Mouse (Mus musculus) layer of hippocampus, postnatal 36 days (tissue): ENCODE results near the gene Ssu72. TPM values are rescaled to one million over a fixed set of nuclear protein-coding genes. Genes with fewer than 3 reads are reported as not detected.

Source experiments
- DNase-seq, 2 experiments: peaks; one replicate each; pipeline ENCODE4 v3.0.0; 2022
- total RNA-seq, 2 experiments: library from RNA; stranded (reverse); gene quantifications; 2 replicates each; pipeline ENCODE4 v1.2.3; 2021

The Ssu72 gene
- total RNA-seq, 2 experiments from 2014 or later = 78.3 to 82.6 TPM

DNA sequence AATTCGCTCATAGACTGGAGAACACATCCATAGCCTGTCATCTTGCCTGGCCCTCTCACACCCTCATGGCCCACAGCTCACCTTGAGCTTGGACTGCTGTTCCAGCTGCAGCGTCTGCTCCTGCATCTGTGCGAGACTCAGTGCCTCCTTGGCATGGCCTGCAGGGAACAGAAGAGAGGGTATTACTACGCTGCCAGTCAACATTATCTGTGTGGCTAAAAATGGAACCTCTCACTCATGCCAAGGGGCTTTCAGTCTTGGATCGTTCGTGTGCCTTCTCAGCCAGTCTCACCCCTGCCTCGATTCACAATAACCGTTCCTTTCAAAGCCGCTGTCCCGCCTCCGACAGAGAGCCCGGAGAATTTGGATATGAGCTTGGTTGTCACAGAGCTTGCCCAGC, 52.4 kb downstream of the Ssu72 start:
- DNase-seq = no peak

DNA sequence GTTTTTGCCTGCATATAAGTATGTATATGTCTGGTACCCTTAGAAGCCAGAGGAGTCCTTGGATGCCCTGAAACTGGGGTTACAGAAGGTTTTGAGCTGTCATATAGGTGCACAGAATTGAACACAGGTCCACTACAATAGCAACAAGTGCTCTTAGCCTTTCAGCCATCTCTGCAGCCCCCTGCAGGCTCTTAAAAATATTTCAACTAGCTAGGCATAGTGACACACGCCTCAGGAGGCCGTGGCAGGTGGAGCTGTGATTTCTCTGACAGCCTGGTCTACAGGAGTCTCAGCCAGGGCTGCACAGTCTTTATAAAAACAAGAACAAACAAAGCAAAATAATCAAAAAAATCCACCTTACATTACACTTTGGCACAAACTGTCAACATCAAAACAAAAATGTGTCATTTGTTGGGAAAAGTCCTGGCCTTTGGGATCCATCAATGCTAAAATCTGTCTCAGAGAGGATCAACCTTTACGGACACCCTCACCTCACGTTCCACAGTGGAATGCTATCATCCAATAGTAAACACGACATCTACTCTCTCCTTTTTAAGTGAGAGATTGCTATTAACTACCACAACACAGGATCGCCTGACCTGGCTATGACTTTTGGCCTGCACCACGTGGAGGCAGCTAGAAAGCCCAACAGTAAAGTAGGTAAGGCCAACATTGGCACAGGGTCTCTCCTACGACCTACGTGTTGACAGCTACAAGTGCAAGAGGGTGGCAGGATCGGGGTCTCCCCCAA, 55.4 kb downstream of the Ssu72 start:
- DNase-seq = no peak

- DNase-seq = peak; percentile 97 to 98
Measured at GRCm38 (mm10) chr4:155760613-155761355, 56.2 kb downstream of the Ssu72 start, which contains the start of gene Atad3a. Gene Atad3a (minus strand): TSS chr4:155761093.

- DNase-seq = no peak
Measured at GRCm38 (mm10) chr4:155761356-155762099, 56.9 kb downstream of the Ssu72 start.

DNA sequence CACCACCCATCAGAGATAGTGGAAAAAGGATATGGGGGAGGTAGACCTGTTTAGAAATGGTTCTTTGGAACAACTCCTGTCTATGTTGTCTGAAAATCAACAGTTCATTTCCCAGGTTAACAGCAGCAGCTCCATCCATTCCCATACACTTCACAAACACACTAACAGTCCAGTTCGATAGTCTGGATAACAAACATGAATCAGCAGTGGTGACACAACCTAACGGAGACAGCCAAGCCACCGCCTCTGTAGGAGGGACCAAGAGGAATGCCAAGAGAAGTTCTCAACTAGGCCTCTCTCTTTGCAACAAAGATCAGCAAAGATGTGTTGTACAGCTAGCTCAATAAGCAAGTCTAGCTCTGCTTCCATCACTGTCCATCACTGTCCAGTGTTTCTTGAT, 57.8 kb downstream of the Ssu72 start:
- DNase-seq = no peak

DNA sequence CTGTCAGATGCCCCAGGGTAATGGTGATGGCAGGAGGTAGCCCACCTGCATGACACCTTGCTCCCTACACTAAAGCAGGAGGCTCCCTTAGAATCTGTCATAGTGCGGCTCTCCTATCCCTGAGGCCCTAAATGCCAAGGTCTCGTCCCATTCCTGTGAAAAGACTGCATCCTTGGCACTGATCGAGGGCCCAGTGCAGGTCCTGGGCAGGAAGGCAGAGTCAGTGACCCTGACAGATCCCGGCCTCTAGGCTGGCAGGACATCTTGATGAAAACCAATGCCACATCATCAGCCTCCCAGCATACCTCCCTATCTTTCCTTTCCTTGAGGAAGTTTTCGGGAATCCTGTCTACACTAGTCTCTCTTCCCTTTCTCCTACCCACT, 64.9 kb downstream of the Ssu72 start:
- DNase-seq = no peak

DNA sequence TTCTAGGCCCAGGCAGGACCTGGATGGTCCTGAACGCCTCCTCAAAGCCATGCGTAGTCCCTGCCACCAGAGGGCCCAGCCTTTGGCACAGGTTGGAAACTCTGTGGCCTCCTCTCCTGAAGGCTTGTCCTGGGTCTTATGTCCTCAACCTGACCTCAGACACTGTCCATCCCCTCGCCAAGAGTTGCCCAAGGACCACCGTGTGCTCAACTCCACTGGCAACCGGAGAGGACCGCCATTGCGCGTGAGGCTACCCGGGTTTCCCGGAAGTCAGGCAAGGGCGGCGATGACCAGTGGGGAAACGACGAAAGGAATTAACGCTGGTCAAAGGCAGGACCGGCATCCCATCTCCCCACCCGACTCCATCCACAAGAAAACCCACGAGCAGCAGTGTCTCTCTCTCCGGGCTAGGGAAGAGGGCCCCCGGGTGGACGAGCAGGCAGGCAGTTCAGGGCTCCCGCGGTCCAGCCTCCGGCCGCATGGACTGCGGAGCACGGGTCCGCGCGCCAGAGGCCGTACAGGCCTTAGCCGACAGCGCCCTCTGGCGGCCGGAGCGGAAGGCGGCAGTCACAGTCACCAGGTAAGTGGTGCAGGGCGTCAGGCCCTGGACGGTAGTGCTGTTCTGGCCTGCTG, 65.4 kb downstream of the Ssu72 start:
- peak; percentile 86 to 87 for DNase-seq

- DNase-seq = no peak
Measured at GRCm38 (mm10) chr4:155770626-155771025, 66.0 kb downstream of the Ssu72 start.

DNA sequence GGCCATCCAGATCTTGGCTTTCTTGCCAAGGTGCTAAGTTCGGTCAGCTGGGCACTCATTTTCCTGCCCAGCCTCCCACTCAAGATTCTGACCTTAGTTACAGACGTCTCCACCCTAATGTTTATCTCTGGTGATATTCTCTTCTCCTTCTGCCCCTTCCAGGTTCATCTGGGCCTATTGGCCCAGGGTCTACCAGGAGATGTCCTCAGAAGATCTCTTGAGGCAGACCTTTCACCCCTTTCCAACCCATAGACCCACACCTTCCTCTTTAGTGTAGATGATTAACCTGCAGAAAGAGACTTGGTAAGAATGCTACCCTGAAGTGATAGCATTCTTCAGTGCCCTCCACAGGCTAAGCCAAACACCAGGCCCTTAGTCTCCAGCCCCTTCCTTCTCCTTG, 67.1 kb downstream of the Ssu72 start:
- no peak for DNase-seq

DNA sequence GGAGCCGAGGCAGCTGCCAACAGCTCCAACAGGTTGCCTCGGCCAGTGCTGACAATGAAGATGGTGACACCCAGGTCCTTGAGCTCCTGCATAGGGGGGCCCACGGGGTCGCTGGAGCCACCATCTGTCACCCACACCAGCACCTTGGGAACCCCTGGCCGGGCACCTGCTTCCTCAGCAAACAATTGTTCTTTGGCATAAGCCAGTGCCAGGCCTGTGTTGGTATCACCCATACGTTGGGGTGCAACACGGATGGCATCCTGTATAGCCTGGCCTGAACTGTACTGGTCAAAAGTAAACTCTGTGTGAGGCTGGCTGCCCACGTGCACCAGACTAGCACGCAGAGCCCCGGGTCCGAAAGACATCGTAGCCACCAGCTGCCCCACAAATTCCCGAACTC, 68.2 kb downstream of the Ssu72 start:
- DNase-seq = no peak

GRCm38 (mm10) chr4:155773335-155774078, 68.9 kb downstream of the Ssu72 start:
- DNase-seq = no peak

DNA sequence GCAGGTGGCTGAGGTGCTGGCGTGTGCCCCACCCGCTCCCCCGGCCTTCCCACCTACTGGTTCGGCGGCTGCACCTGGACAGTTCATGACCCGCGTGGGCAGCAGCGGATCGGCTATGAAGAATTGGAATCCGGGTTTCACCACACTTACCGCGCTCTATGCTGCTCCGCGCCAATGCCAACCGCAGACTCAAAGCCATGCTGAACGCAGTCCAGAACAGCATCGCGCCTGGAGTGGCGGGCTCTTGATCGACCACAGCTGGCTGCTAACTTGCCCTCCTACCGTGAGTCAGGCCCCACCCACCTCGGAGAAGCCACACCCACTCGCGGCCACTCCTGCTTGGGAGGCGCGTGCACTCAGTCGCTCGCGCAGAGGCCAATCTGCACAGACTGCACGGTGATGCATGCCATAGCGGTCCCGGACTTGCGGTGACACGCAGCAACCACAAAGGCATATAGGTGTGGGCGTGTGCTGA, 69.7 kb downstream of the Ssu72 start, which contains the start of gene Vwa1:
Gene Vwa1, minus strand, starts transcription at position 419 of the 475 bp plus-strand sequence.
- DNase-seq = peak; percentile 81 to 83

DNA sequence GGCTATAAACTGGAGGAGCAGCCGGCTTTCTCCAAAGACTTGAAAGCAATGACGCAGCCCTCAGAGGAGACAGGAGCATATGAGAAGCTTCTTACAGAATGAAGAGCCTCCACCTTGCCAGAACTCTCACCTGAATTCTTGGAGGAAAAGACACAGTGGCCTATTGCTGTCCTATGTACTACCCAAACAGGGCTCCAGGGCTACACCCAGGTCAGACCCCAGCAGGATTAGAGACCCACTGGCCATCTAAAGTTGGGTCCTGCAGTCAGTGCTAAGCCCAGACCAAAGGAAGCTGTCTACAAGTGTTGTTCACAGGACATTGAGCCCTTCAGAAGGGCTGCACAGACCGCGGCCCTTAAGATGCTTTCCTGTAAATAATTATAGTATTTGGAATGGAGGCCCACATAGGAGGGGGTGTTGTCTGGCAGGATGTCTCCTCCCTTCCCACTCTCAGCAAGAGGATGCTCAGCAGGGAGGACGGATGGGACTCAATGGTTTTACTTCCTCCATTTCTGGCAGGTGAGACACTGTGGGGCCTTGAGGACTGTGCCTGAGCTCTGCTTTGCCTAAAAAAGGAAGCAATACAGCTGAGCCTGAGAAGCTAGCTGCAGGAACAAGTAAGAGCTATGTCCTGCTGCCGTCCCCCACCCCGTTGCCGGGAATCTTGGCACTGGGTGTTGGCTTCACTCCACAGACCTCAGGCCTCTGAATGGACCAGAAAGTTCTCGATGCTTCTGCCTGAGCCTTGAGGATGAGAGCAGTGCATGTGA, 70.6 kb downstream of the Ssu72 start:
- DNase-seq = peak in 1 of 2 experiments; percentile 50

- DNase-seq = no peak
Measured at GRCm38 (mm10) chr4:155775855-155776254, 71.3 kb downstream of the Ssu72 start.

- no peak for DNase-seq
Measured at GRCm38 (mm10) chr4:155776704-155777335, 72.2 kb downstream of the Ssu72 start.

- no peak for DNase-seq
Measured at GRCm38 (mm10) chr4:155777816-155778215, 73.2 kb downstream of the Ssu72 start.

DNA sequence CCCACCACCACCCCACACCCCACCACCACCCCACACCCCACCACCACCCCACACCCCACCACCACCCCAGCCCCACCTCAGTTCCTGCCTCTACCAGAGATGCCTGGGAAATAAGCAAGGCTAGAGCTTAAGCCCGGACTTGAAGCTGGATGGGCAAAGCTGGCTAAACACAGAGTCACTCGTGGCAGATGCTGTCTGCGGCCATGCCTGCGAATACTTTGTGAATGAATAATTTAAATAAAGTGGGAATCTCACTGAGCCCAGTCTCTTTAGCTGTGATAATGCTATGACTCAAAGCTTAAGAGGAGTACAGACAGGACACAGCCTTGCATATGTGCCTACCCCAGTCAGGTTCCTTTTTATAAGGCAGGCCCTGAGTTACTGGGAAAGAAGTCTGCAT, 74.9 kb downstream of the Ssu72 start:
- no peak for DNase-seq

- DNase-seq = no peak
Measured at GRCm38 (mm10) chr4:155780895-155781294, 76.3 kb downstream of the Ssu72 start.
